Mouse (Mus musculus): ENCODE measurements around the gene Apeh.
A peak's percentile ranks its signal among the peaks of the same experiment; 100 is the strongest.

Apeh gene

DNA sequence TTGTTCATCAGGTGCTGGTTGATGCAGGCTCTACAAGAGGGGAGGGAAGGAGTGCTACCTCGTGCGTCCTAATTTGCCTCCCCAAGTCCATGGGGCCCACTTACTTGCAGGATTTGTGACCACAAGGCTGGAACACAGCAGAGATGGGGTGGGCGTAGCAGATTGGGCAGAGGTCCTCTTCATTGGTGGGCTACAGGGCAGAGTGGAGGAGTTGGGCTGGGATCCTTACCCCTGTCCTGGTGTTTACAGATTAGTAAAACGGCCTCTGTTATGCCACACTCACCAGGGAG is 42.5 kb downstream of the Apeh start:
- no peak for DNase-seq (ENCODE audit: low read depth, low spot score)

DNA sequence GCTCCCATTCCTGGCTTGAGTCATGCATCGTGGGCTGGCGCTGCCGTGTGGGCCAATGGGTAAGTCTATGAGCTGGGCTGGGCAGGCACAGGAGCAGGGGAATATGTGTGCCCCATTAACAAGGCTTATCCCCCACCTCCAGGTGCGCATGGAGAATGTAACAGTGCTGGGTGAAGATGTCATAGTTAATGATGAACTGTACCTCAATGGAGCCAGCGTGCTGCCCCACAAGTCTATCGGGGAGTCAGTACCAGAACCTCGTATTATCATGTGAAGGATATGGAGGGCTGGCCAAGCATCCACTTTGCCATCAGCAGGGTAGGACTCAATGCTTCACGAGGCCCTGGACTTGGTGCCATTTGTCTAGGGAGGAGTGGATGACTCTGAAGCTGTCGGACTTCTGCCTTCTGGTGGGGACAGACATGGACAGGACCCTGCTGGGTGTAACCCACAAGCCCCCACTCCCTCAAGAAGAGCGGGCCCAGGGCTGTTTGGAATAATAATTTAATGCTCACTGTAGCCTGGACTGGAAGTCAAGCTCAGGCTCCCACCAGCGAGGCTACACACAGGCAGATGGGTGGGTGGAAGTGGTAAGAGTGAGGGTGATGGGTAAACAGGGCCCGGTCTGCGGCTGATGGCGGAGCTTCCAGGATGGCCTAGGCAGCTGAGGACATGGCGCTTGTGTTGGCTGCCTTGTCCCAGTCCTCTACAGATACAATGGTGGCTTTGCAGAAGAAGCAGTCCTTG is 43.0 kb downstream of the Apeh start:
- DNase-seq (ENCODE audit: low read depth, low spot score), result no peak

DNA sequence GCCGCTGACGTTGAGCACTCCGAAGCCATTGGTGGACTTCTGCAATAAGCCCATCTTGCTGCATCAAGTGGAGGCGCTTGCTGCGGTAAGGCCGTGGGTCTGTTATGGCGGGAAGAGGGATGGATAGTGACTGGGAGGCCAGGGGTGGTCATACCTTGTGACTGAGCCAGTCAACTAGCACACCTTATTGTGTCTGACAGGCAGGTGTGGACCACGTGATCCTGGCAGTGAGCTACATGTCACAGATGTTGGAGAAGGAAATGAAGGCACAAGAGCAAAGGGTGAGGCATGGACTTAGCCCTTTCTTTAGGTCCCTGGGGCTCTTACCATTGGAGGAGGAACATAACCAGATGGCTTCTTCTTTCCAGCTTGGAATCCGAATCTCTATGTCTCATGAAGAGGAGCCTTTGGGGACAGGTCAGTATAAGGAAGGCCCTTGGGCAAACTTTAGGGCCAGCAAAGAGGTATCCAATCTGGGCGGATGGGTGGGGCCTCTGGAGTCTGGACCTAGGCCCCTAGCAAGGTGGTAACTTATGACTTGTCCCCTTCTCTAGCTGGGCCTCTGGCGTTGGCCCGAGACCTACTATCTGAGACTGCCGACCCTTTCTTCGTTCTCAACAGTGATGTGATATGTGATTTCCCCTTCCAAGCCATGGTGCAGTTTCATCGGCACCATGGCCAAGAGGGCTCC is 44.7 kb downstream of the Apeh start:
- no peak for DNase-seq (ENCODE audit: low read depth, low spot score)

DNA sequence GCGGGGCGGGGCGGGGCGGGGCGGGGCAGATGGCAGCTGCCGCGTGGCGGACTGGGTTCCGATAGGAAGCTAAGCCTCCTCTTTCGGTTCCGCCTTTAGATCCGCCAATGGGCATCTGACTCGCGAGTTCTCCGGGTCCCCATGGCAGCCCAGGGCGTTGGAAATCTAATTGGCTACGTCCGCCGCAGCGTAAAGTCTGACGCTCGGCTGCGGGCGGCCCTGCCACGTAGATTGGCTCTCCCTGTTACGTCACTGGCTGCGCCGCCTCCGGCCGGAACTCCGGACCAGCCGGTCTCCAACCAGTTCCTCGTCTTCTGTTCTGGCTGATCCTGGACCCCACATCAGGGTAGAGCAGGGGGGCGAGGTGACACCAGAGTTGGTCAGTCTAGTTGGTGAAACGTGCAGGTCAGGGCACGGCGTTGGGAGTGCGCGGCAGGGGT is 45.4 kb downstream of the Apeh start, which contains the start of gene Gmppb:
Gmppb (plus strand) TSS at position 227 of the 440 bp plus-strand sequence.
- peak; percentile 77 for DNase-seq (ENCODE audit: low read depth, low spot score)

DNA sequence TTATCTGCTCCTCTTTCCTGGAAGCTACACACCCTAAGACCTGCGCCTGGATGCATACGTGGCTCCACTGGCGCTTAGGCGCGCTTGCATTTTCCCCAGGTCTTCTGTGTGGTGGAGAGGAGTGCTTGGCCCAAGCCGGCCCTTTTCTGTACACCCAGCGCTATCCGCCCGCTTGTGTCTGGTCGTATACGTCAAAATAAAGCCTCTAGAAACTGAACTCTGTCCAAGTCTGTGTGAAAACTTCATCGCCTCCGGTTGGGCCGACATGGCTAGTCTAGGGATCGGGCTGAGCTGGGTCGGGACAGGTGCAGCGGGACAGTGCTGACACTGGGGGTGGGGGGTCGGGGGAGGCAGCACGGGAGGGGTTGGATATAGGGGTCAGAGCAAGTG is 45.8 kb downstream of the Apeh start:
- DNase-seq (ENCODE audit: low read depth, low spot score), result no peak

DNA sequence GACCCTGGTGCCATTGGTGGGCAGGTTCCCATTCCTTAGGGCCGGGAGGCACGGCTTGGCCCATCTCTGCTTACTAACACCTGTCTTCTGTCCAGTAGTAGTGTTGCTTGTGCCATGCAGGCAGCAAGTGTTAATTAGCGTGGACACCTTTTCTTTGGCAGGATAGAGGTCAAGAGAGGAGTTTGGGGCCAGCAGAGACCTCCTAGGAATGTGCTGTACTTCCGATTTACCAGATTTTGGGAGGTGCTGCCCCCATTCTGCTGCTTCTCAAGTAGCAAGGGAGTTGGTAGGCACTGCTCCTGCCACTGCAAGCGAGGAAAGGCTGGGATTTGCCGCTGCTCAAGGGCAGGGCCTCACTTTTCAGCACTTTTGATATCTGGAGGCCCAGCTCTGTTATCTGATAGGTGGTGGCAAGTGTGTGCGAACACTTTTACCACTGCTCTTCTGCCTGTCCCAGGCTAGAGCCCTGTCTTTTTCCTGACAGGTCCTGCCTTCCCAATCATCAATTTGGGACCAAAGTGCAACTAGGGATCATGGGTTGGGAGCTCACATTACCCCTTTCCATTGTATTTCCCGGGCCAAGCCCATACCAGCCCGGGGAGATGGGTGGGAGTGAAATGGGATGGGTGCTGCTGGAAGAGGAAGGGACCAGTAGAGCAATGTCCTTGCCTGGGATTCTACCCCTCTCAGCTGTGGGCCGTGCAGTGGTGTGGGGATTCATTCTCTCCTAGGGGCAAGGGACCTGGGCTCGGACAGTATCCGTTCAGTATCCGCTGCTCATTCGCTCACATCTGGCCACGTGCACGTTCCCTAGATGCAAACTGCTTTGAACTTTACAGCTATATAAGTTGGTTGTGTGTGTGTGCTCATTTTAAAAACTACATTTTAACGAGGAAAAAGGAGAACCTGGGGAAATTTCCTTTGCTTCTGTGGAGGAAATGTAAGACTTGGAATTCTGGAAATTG is 46.5 kb downstream of the Apeh start:
- no peak for DNase-seq (ENCODE audit: low read depth, low spot score)

DNA sequence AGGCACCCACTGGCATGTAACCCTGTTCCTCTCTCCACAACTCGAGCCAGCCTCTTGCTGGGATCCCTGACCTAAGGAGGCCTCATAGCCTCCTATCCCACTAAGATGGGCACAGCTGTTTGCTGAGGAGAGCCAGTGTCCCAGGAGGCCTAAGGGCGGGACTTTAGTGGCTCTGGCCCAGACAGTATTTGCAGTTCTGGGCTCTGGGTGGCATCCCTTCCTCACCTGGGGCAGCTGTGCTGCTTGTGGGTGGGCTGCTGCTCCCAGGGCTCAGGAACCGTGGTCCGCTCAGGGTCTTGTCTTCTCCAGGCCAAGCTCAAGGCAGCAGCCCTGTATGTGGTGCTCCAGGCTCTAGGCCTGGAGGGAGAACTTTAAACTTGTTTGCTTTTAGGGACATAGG is 47.8 kb downstream of the Apeh start:
- no peak for DNase-seq (ENCODE audit: low read depth, low spot score)

DNA sequence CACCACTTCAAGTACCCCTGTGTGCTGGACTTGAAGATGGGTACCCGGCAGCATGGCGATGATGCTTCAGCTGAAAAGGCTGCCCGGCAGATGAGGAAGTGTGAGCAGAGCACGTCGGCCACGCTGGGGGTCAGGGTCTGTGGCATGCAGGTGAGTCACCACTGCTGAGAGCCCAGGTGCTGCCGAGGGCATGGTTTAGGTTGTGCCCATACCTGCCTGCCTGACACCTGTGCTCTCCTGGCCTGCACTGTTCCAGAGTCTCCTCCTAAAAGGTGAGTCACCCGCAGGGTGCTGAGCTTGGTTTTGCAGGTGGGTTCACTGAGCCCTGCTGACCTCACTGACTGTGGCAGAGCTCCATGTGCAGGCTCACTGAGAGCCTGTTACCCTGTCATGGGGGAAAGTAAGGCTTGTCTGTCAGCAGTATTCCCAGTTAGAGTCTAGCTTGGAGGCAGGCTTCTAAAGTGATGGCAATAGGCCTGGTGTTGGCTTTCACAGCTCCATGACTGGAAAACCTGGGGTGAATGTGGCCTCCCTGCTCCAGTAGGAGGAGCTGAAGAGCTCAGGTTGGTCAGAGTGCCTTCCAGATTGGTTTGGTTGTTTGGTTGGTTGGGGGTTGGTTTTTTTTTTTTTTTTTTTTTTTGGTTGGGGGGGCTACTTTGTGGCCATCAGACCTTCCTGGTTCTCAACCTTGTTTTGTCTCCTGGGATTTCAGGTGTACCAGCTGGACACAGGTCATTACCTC is 49.5 kb downstream of the Apeh start:
- DNase-seq (ENCODE audit: low read depth, low spot score), result no peak
